Mouse (Mus musculus) retina, adult 2 months (tissue): ENCODE measurements at regions not wholly inside any gene's neighbourhood (a gene's known extent, or its start where the extent isn't known, plus 50 kb on each side); places are given as distances from the start of the nearest gene placed in this dataset.

Source experiments
- DNase-seq: peaks from one replicate; pipeline ENCODE4 v3.0.0-alpha.2; 2012; ENCODE audit warnings: low read depth, low spot score

GRCm38 (mm10) chr2:124718985-124719384, 348.9 kb upstream of the Slc24a5 start:
- DNase-seq, result no peak

- no peak for DNase-seq
These were observed 348.0 kb upstream of the Slc24a5 start for GRCm38 (mm10) chr2:124719820-124720478.

- no peak for DNase-seq
These were observed 347.1 kb upstream of the Slc24a5 start for GRCm38 (mm10) chr2:124720593-124721445.

GRCm38 (mm10) chr2:124724171-124724570, 343.8 kb upstream of the Slc24a5 start:
- DNase-seq, result no peak

- DNase-seq, result no peak
These were observed 343.0 kb upstream of the Slc24a5 start for GRCm38 (mm10) chr2:124724827-124725480.

GRCm38 (mm10) chr2:124727979-124728378, 339.9 kb upstream of the Slc24a5 start:
- no peak for DNase-seq

GRCm38 (mm10) chr2:124732593-124732992, 335.3 kb upstream of the Slc24a5 start:
- DNase-seq, result no peak

GRCm38 (mm10) chr2:124740848-124741247, 327.1 kb upstream of the Slc24a5 start:
- DNase-seq, result no peak

- no peak for DNase-seq
These were observed 325.0 kb upstream of the Slc24a5 start for GRCm38 (mm10) chr2:124742964-124743363.

GRCm38 (mm10) chr2:124745045-124745444, 322.9 kb upstream of the Slc24a5 start:
- DNase-seq, result no peak

- DNase-seq, result no peak
These were observed 320.8 kb upstream of the Slc24a5 start for GRCm38 (mm10) chr2:124747119-124747518.

- DNase-seq, result no peak
These were observed 320.3 kb upstream of the Slc24a5 start for GRCm38 (mm10) chr2:124747627-124748026.

GRCm38 (mm10) chr2:124751832-124752231, 316.1 kb upstream of the Slc24a5 start:
- no peak for DNase-seq

- DNase-seq, result no peak
These were observed 314.2 kb upstream of the Slc24a5 start for GRCm38 (mm10) chr2:124753717-124754116.

GRCm38 (mm10) chr2:124755244-124755643, 312.7 kb upstream of the Slc24a5 start:
- no peak for DNase-seq

- DNase-seq, result no peak
These were observed 308.9 kb upstream of the Slc24a5 start for GRCm38 (mm10) chr2:124758992-124759391.

GRCm38 (mm10) chr2:124763650-124764049, 304.3 kb upstream of the Slc24a5 start:
- DNase-seq, result no peak

- no peak for DNase-seq
These were observed 303.6 kb upstream of the Slc24a5 start for GRCm38 (mm10) chr2:124764186-124764910.

GRCm38 (mm10) chr2:124769267-124769967, 298.5 kb upstream of the Slc24a5 start:
- DNase-seq, result no peak

- no peak for DNase-seq
These were observed 297.9 kb upstream of the Slc24a5 start for GRCm38 (mm10) chr2:124770028-124770427.

- DNase-seq, result no peak
These were observed 295.7 kb upstream of the Slc24a5 start for GRCm38 (mm10) chr2:124772055-124772708.
